Mouse (Mus musculus): ENCODE data around the gene Myom1.

GRCm38 (mm10) chr17:70986831-70987660, 15.4 kb upstream of the Myom1 start:
- TF ChIP-seq CTCF (IDR thresholded peaks at IDR 0.05; ENCODE audit: low read depth, low read length) (no peak), POLR2A (IDR thresholded peaks at IDR 0.05; ENCODE audit: borderline replicate concordance, low read depth, low read length) (no peak)

All from bone marrow macrophage, adult 2 months (primary cell).